Mouse (Mus musculus) layer of hippocampus, postnatal 25 days (tissue): ENCODE data around the gene Ckap5. TPM values are rescaled to one million over a fixed set of nuclear protein-coding genes. Genes with fewer than 3 reads are reported as not detected.
"Not testable (repeated sequence)": the region's sequence is repeated elsewhere in the genome, so short reads cannot be mapped to it uniquely, and the experiment has no call there.

Source experiments
- DNase-seq, 2 experiments: peaks; one replicate each; pipeline ENCODE4 v3.0.0; 2022; ENCODE audit warnings: mixed read lengths in 2 of 2, low spot score in 1 of 2; ENCODE audit errors: extremely low spot score in 1 of 2
- total RNA-seq, 2 experiments: library from RNA; stranded (reverse); gene quantifications; 2 replicates each; pipeline ENCODE4 v1.2.3; 2021

Ckap5 gene
- total RNA-seq = 100 to 1,000 TPM; 107 to 115 TPM

DNA sequence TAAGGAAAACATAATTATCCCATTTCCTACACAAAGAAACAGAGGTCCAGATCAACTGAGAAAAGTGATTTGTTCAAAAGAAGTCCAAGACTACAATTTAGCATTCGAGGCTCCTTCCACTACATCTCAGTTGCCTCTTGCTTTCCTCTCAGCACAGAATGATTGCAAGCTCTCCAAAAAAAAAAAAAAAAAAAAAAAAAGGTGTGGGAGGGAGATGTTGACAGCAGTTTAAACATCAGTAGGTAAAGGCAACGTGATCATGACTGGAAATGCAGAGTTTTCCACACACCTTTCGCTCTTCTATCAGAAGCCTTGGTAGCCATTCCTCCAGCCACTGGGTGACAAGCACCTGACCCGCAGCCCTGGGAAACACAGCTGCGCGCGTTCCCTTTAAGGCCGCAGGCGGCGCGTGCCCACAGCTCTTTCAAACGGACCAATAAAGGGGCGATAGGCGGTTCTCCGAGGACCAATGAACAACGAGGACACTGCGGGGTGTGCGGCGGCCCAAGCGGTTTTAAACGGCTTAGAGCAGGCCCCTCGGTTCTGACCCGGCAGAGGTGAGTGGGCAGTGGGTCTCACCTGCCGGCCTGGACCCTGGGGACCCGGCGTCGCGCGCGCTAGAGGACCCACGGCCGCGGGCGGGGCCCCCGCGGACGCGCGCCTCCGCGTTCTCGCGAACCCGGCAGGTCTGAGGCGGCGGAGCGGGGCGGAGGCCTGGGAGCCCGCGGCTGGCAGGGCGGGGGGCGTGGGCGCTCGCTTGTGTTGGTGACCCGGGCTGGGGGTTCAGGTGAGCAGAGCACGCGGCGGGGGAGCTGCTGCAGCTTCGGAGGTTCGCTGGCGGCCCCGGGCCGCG lies at the start of gene Ckap5:
Ckap5 (plus strand) TSS at position 469 of the 853 bp plus-strand sequence.
- peak; percentile 84 to 90 for DNase-seq

DNA sequence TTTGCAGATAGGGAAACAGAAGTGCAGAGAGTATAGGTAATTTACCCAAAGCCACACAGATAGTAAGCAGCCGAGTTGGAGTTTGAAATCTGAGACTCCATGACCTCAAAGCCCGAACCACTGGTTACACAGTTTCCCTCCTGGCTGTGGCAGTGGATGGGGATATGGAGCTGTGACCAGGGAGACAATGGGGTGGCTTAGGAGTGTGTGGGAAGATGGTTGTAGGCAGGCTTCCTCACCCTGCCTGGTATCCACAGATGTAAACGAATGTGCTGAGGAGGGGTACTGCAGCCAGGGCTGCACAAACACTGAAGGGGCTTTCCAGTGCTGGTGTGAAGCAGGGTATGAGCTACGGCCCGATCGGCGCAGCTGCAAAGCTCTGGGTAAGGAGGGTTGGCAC lies 49.7 kb upstream of the Ckap5 start:
- DNase-seq = no peak

- no peak for DNase-seq
Observed at GRCm38 (mm10) chr2:91480399-91480801, 46.2 kb upstream of the Ckap5 start.

- peak in 1 of 2 experiments; percentile 43 for DNase-seq
Observed at GRCm38 (mm10) chr2:91480805-91481514, 45.6 kb upstream of the Ckap5 start.

- DNase-seq = no peak
Observed at GRCm38 (mm10) chr2:91484698-91485097, 41.9 kb upstream of the Ckap5 start.

DNA sequence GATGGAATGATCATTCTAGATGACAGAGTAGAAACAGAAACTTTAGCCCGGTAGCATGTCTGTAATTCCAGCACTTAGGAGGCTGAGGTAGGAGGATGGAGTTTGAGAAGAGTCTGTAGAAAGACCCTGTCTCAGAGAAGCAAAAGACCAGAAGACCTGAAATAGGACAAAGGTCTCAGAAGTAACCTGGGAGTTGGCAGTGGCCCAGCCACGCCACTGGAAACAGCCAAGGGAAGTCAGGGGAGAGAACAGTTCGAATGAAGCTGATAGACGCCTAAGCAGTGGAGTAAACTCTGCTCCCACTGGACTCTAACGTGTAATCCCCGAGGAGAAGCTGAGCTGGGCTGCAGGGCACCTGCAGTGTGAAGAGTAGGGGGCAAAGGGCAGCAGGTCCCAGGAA lies 41.3 kb upstream of the Ckap5 start:
- DNase-seq = no peak

DNA sequence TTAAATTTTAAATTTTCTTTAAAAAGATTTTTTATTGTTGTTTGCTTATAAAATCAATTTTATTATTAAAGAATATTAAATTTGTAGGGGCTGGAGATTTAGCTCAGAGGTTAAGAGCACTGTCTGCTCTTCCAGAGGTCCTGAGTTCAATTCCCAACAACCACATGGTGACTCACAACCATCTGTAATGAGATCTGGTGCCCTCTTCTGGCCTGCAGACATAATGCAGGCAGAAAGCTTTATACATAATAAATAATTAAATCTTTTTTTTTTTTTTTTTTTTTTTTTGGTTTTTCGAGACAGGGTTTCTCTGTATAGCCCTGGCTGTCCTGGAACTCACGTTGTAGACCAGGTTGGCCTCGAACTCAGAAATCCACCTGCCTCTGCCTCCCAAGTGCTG lies 39.3 kb upstream of the Ckap5 start:
- not testable (repeated sequence) for DNase-seq

DNA sequence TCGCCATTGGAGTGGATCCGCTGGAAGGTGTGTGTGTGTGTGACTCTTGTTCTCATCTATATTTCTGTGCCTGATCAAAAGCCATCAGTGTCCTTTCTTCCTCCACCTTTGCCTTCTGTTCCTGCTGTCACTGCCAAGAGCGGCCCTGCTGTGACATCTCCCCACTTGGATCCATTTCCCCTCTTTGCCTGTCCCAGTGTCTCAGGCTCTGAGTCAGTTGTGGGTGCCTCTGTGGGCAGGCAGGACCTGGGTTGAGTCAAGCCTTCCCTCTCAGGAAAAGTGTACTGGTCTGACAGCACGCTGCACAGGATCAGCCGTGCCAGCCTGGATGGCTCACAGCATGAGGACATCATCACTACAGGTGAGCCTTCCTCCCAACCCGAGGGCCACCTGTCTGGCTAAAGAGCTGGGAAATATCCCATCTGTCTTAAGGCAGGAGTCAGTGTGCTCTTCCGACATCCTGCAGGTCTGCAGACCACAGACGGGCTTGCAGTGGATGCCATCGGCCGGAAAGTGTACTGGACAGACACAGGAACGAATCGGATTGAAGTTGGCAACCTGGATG lies 34.4 kb upstream of the Ckap5 start:
- DNase-seq = no peak

- no peak for DNase-seq
Observed at GRCm38 (mm10) chr2:91493981-91494380, 32.6 kb upstream of the Ckap5 start.

DNA sequence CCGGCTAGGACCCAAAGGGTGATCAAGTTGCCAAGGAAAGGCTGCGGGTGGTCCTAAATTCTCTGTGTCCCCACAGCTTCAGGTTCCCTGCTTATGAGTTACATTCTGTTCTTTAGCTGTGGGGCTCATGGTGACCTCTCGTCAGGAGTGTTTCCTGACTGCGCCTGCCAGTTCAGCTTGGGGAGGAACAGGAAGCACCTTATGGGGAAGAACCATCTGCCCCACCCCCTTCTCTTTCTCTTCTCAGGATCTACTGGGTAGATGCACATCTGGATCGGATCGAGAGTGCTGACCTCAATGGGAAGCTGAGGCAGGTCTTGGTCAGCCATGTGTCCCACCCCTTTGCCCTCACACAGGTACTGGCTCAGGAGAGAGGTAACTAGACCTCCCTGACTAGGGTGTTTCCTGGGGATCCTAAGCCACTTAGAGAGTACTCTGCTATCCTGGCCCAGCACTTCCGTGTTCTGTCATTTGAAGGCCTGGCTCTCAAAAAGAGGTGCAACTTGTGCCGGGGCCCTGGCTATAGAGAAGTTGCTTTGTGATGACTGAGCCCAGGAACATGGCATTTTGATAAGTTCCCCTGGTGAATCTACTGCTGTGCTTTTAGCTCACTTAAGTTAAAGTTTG lies 28.4 kb upstream of the Ckap5 start:
- DNase-seq = no peak

DNA sequence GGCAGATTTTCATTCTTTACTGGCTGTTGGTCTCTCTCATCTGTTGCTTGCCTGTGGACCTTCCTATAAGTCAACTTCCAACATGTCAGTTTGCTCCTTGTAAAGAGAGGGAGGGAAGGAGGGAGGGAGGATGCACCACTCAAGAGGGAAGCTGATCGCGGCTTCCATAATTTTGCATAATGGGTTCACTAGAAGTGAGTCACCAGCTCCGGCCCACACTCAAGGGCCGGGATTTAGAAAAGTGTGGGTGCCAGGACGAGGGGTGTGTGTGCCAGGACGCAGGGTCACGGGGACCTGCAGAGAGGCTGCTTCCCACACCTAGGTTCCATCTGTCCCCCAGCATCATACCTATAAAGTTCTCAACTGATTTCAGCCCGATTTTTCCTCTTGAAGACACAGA lies 18.5 kb upstream of the Ckap5 start:
- DNase-seq = no peak

DNA sequence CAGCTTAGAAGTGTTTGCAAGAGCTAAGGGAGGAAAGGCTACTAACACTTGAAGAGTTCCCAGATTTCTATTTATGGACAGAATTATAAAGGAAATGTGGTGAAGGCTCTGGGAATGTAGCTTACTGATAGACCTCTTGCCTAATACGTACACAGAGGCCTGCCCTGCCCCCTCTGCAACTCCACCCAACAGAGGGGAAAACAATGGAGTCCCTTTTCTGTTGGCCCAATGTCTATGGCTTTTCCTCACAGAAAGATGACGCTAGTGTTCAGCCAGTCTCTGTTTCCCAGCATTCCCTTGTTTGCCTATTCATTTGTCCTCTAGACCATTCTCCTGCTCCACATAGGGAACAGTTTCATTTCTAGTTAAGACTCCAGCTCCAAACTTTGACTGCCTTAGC lies 9.4 kb upstream of the Ckap5 start:
- DNase-seq = no peak

DNA sequence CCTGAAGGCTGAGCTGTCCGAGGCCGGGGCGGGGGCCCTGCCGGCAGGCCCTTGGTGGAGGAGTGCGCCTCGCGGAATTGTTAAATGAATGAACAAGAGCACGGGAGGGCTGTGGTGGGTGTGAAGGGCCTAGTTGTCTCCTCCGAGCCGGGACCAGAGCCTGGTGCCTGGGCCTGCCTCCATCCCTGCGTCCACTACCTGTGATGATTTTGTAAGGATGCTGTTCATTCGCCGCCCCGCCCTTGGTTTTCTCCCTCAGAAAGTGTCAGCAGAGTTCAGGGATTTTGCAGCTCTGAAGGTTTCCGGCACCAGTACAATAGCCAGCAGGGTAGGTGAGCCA lies 555 bp downstream of the Ckap5 start:
- DNase-seq = peak; percentile 31 to 38

DNA sequence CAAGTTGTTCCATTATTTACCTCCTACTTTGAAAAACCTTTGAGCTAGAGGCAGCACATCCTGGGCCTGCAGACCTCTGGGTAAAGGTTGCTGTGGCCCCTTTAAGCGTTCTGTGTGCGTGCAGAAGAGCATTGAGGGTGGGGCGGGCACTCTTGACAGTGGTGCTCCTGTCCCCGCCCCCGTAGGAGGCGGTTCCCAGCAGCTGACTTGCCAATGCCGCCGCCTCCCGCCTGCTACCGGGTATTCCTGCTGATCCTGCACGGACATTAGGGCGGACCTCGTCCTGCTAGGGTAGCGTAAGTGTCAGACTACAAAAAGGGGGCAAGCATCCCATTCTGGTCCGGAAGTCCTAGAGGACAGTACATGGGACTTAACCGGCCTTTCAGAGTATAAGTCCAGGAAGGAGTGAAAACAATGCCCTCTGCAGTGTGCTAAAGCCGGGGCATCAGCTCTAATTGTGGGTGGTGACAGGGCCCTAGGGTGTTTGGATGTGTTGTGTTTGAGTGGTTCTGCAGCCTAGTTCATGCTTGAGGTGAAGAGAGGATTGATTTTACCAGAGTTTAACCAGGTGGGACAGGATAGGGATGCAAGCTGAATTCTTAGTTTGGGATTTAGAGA lies 11.1 kb downstream of the Ckap5 start:
- DNase-seq = peak; percentile 32 to 49

DNA sequence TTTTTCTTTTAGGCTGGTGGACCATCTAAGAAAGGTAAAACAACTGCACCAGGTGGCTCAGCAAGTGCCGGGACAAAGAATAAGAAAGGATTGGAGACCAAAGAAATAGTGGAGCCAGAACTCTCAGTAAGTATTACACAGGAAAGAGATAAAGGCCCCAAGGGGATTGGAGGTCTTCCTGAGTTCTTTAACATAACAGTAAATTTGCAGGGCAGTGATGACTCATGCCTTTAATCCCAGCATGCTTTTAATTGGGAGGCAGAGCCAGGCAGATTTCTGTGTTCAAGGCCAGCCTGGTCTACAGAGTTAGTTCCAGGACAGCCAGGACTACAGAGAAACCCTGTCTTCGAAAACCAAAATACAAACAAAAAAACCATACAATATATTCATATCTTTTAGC lies 41.6 kb downstream of the Ckap5 start:
- no peak for DNase-seq

DNA sequence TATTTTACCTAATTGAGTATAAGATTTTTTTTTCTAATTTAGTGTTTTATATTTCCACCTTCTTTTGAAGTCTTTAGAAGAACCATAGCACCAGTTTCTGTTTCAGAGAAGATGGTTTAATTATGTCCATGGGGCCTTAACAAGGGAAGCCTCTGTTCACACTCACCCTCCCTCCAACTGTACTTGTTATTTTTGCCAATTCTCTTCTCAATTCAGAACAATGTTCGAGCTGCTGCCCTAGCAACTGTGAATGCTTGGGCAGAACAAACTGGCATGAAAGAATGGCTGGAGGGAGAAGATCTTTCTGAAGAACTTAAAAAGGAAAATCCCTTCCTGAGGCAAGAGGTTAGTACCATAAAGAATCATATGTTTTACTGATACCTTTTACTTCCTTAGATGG lies 54.3 kb downstream of the Ckap5 start:
- no peak for DNase-seq

- no peak for DNase-seq
Observed at GRCm38 (mm10) chr2:91586242-91586641, 59.7 kb downstream of the Ckap5 start.

DNA sequence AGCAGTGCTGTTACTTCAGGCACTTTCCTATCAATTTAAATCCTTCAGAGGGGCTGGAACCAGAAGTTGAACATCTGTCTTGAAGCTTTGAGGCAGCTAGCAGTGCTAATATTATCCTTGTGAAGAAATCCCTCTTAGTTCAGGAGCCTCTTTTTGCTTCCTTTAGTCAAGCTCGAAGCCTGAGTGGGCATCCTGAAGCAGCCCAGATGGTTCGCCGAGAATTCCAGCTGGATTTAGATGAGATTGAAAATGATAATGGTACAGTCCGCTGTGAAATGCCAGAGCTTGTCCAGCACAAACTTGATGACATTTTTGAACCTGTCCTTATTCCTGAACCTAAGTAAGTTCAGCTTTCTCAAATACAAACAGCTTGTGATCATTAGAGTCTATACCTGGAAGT lies 73.9 kb downstream of the Ckap5 start:
- DNase-seq = no peak

- no peak for DNase-seq
Observed at GRCm38 (mm10) chr2:91602389-91602788, 75.8 kb downstream of the Ckap5 start.

DNA sequence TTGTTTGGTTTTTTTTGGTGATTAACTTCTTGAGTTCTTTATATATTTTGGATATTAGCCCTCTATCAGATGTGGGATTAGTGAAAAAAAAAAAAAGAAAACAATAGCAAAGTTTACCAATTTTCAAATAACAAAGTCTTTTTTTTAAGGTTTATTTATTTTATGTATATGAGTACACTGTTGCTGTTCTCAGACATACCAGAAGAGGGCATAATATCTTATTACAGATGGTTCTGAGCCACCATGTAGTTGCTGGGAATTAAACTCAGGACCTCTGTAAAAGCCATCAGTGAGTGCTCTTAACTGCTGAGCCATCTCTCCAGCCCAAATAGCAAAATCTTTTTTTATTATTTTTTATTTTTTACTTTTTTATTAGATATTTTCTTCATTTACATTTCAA lies 82.8 kb downstream of the Ckap5 start:
- not testable (repeated sequence) for DNase-seq

DNA sequence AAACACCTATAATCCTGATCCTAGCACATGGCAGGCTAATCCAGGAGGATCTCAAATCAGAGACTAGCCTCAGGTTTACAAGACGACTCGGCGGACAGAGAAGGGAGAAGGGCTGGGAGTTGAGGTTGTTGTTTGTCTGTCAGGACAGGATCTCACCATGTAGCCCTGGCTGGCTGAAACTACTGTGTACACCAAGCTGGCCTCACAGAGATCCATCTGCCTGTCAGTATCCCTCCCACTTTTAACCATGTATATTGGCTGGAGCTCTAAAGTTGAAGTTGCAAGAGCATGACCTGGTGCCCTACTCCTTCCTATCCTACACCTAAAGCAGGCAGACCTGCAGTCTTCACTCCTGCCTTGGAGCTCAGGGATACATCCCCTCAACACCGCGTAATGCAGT lies 95.8 kb downstream of the Ckap5 start:
- DNase-seq = no peak
